Mouse (Mus musculus) adrenal gland, adult 2 months (tissue): Measurements from ENCODE around the gene Tomm20. TPM values are rescaled to one million over a fixed set of nuclear protein-coding genes. Genes with fewer than 3 reads are reported as not detected.
A peak's percentile ranks its signal among the peaks of the same experiment; 100 is the strongest.
"Not testable (repeated sequence)": the region's sequence is repeated elsewhere in the genome, so short reads cannot be mapped to it uniquely, and the experiment has no call there.

Experiments
- DNase-seq: peaks from one replicate; pipeline ENCODE4 v3.0.0; 2021
- polyA plus RNA-seq: library from polyadenylated mRNA; depleted of rRNA; stranded (reverse); fragments of >200 nt; gene quantifications from 2 replicates; pipeline ENCODE4 v1.2.3, GENCODE M21; 2012
- total RNA-seq, 2 experiments: library from RNA; stranded (reverse); gene quantifications; 2 replicates each; pipeline ENCODE4 v1.2.3; 2021

Tomm20 gene
- total and polyA plus RNA-seq, 3 experiments, result 171 to 1,582 (median 206) TPM

- DNase-seq, result peak; percentile 89
Measured at GRCm38 (mm10) chr8:126919255-126919654, 26.4 kb downstream of the Tomm20 start.

GRCm38 (mm10) chr8:126918356-126918755 is 27.3 kb downstream of the Tomm20 start:
- no peak for DNase-seq

- DNase-seq, result peak; percentile 47
Measured at GRCm38 (mm10) chr8:126917179-126917905, 28.3 kb downstream of the Tomm20 start.

GRCm38 (mm10) chr8:126916611-126917010 is 29.0 kb downstream of the Tomm20 start:
- DNase-seq, result no peak

- DNase-seq, result no peak
Measured at GRCm38 (mm10) chr8:126914609-126915375, 30.9 kb downstream of the Tomm20 start.

- not testable (repeated sequence) for DNase-seq
Measured at GRCm38 (mm10) chr8:126914107-126914490, 31.5 kb downstream of the Tomm20 start.

- peak; percentile 59 for DNase-seq
Measured at GRCm38 (mm10) chr8:126913241-126914106, 32.2 kb downstream of the Tomm20 start.

GRCm38 (mm10) chr8:126909371-126909802 is 36.3 kb downstream of the Tomm20 start:
- peak; percentile 81 for DNase-seq

GRCm38 (mm10) chr8:126908805-126909204 is 36.8 kb downstream of the Tomm20 start:
- peak; percentile 63 for DNase-seq

GRCm38 (mm10) chr8:126907968-126908367 is 37.7 kb downstream of the Tomm20 start:
- DNase-seq, result no peak

- no peak for DNase-seq
Measured at GRCm38 (mm10) chr8:126907374-126907773, 38.3 kb downstream of the Tomm20 start.

- DNase-seq, result no peak
Measured at GRCm38 (mm10) chr8:126905387-126905786, 40.3 kb downstream of the Tomm20 start.

- DNase-seq, result no peak
Measured at GRCm38 (mm10) chr8:126903927-126904326, 41.7 kb downstream of the Tomm20 start.

GRCm38 (mm10) chr8:126903224-126903895 is 42.3 kb downstream of the Tomm20 start:
- no peak for DNase-seq

- DNase-seq, result no peak
Measured at GRCm38 (mm10) chr8:126901612-126902011, 44.0 kb downstream of the Tomm20 start.

GRCm38 (mm10) chr8:126901049-126901448 is 44.6 kb downstream of the Tomm20 start:
- no peak for DNase-seq

- DNase-seq, result peak; percentile 67
Measured at GRCm38 (mm10) chr8:126895133-126895532, 50.5 kb downstream of the Tomm20 start.

GRCm38 (mm10) chr8:126887639-126888006 is 58.0 kb downstream of the Tomm20 start:
- no peak for DNase-seq

- peak; percentile 85 for DNase-seq
Measured at GRCm38 (mm10) chr8:126886741-126887638, 58.7 kb downstream of the Tomm20 start.
